Mouse (Mus musculus): Measurements from ENCODE around the gene Ikzf5.
"Not testable (repeated sequence)": the region's sequence is repeated elsewhere in the genome, so short reads cannot be mapped to it uniquely, and the experiment has no call there.

Gene Ikzf5

DNA sequence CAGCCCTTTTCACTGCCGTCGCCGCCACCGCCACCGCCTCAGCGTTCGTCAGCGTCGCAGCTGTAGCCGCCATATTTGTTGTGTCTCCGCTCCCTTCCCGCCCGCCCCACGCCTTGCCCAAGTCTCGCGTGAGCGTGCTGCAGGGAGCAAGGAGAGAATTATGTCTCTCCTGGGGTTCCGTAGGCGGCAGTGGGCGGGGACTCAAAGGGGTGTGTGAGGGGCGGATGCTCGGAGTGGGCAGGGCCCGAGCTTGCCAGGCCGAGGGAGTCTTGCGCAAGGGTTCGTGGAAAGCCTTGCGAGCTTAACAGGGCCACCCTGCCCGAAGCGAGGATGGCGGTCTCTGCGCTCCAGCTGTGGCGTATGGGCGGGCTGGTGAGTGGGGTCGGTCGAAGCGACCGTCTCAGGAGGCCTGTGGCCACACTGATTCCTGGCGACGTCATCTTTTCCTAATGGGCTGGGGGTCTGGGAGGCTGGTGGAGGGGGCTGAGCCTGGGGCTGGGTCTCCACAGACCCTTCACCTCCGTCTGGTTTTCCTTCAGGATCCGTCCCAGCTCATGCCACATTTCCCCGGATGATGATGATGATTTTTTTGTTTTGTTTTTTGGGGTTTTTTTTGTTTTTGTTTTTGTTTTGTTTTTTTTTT, at the start of gene Ikzf5, which contains the start of gene Acadsb:
TSS of gene Ikzf5 (minus strand) at position 106 of the 643 bp plus-strand sequence.
TSS of gene Acadsb (plus strand) at position 186 of the 643 bp plus-strand sequence.
- peak; percentile 99 to 100 for DNase-seq (ENCODE audit: low spot score in 2 of 2)

DNA sequence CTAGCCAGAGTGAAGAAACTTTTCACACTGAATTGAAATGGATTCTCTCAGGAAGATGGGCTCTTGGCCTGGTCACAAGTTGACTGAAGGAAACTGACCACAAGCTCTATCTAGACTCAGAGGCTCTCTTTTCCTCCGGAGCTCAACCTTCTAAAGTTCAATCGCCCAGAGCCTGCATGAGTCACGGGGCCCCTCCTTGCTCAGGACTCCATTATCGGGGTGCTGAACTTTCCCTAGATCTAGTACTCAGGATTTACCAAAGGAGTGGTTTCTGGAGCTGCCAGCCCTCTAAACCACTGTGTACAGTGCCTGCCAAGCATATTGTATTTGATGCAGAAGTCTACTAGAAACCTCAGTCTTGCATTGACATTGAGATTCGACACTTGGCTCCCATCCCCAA, 46.4 kb upstream of the Ikzf5 start:
- no peak for DNase-seq (ENCODE audit: low spot score in 2 of 2)

DNA sequence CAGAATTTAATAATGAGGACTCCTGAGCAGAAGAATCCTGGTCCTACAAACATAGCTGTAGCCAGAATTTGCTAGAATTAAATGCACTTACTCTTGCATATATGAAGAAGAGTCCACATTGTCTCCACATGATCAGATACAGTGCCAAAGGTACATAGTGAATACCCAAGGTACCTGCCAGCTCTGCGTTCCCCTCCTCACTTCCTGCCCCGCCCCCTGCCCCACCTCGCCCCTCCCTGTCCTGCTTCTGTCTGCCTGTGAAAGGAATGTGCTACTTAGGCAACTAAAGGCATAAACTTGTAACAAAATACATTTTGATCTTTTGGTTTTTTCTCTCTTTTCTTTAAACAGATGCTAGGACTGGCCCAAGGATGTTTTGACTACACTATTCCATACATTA, 26.7 kb upstream of the Ikzf5 start:
- peak in 1 of 2 experiments; percentile 18 for DNase-seq (ENCODE audit: low spot score in 2 of 2)

DNA sequence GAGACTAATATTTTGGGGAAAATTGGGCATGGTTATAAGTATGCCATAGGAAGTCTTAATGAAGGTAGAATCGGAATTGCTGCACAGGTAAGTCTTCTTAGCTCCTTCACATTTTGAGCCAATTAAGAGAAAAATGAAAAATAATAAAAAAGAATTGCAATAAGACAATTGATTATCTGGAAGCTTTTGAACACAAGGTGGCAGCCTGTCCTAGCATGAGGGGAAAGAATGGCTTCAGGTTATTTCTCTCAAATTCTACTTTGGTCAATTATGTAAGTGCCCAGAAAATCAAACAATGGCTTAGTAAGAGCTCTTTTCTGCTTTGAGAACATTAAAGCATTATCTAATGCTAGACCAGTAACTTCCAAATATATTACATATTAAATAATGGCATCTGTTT, 24.0 kb upstream of the Ikzf5 start:
- DNase-seq (ENCODE audit: low spot score in 2 of 2), result no peak

DNA sequence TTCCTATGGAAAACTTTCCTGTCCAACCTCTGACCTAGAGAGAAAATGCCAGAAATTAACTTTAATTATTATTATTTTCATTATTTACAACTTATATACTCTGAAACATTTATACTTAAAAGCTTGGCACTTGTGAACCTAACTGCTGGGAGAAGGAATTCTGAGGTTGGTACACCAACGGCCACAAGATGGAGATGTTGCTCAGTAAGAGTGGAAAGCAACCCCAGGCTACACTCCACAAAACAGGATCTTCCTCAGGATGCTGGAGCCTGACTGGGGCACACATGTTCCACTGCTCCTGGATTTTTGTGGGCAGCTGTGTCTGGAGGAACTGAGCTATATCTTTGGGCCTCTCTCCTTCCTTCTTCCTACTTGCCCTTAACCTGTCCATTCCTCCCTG, 21.9 kb upstream of the Ikzf5 start:
- no peak for DNase-seq (ENCODE audit: low spot score in 2 of 2)

DNA sequence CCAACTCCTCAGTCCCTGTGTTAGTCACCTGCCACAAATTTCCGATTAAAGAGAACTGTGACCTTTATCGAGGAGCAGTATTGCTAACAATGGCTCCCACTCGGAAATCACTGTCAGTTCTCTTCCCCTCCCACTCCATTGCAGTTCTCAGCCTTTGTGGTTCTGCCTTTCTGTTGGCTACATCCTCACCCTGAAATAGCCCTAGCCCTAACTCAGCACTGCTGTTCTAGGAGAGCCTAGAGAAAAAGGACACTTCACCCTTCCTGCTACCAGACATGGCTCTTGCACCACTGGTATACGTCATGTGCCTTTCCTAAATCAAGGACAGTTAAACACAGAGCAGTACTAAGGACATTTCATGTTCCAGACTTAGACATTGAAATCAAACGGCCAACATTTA, 17.0 kb upstream of the Ikzf5 start:
- no peak for DNase-seq (ENCODE audit: low spot score in 2 of 2)

DNA sequence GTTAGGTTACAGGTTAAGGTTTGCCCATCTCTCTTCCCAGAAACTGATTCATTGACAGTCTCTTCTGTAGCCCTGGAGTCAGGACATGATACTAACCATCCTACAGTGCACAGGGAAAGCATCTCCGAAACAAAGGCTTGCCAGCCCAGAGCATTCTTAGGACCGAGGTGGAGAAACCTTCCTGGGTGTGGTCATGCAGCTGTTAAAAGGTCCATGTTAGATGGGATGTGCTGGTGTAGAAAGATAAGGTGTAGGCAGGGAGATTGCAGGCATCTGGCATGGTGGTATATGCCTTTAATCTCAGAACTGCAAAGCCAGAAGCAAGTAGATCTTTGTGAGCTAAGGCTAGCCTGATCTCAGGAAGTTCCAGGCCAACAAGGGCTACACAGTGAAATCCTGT, 14.6 kb upstream of the Ikzf5 start:
- peak in 1 of 2 experiments; percentile 27 for DNase-seq (ENCODE audit: low spot score in 2 of 2)

DNA sequence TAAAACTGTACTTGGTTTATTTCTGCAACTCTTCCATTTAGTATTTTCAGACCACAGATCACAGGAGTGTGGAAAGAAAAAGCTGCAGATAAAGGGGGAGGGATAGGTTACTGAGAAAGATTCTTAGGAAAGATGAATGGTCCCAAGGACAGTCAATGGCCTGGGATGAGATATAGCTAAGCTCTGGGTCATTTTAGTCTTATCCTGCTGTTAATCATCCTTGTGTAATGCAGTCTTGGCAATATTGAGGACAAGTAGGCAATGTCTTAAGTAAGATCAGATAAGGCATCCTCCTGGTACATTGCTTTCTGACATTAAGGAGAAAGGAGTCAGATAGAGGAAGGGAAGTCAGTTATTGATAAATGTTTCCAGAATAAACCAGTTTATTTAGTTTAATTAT, 7.3 kb upstream of the Ikzf5 start:
- no peak for DNase-seq (ENCODE audit: low spot score in 2 of 2)

DNA sequence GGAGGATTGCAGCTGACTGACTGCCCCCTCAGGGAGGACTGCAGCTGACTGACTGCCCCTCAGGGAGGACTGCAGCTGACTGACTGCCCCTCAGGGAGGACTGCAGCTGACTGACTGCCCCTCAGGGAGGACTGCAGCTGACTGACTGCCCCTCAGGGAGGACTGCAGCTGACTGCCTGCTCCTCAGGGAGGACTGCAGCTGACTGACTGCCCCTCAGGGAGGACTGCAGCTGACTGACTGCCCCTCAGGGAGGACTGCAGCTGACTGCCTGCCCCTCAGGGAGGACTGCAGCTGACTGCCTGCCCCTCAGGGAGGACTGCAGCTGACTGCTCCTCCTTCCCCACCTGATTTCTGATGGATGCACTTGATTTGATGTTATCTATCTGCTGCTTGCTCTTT, 6.4 kb upstream of the Ikzf5 start:
- DNase-seq (ENCODE audit: low spot score in 2 of 2), result not testable (repeated sequence)

DNA sequence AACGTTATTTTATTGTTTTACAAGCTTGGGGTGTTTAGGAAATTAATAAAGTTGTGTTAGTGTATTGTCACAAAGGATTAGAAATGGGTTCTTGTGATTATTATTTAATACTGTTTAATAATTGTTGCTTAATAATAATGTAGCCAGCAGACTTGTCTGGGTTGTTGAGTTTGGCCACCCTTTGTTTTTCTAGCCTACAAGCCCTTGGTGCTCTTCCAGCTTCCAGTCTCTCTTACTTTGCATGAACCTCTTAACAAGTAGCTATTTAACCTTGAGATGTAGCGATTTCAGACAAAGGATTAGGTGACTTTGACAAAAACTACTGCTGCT, 1.6 kb upstream of the Ikzf5 start:
- DNase-seq (ENCODE audit: low spot score in 2 of 2), result no peak

DNA sequence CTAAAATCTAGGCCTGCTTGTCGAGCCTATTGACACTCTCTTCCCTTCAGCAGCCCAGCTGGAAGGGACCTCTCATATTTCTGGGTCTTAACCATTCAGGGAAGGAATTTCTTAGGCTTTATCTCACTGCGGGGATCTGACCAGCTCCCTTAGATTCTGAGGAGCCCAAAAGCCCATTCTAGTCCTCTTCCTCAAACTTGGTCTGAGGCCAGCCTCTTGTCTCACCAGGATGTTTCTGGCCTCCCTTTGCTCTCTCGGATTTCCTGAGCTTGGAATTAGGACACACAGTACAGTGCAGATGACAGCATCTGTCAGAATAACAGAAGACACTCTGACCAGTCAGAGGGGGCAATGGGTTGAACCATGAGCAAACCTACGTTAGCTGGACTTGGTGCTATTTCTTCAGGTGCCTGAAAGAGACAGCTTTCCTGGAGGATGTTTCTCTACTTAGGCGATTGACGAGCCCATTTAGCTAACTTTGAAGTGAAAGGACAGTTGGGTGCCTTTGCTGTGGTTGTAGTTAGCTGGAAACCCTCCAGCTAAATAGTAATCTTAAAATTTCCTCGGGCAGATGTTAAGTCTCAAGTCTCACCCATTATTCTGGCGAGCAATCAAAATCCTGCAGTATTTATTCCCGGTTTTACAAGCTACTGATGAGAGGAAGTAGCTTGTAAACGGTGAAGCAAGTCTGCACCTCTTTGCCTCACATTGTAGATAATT, 1.1 kb upstream of the Ikzf5 start:
- no peak for DNase-seq (ENCODE audit: low spot score in 2 of 2)

DNA sequence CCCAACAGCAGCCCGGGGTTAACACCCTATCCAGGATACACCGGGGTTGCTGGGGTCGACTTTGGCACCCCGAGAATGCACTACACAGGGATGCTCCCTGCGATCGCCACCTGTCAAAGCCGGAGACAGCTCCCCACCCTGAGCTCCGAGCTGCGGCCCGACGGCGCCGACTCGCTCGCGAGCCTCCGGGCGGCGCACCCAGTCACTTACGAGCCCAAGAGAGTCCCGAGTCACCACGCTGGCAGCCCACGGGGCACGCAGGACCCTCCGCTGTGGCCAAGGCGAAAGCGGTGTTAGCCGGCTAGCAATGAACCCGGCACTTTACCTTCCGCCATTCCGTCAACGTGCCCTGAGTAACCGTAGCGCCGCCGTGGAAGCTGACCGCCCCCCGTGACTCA, 334 bp downstream of the Ikzf5 start:
- no peak for DNase-seq (ENCODE audit: low spot score in 2 of 2)

DNA sequence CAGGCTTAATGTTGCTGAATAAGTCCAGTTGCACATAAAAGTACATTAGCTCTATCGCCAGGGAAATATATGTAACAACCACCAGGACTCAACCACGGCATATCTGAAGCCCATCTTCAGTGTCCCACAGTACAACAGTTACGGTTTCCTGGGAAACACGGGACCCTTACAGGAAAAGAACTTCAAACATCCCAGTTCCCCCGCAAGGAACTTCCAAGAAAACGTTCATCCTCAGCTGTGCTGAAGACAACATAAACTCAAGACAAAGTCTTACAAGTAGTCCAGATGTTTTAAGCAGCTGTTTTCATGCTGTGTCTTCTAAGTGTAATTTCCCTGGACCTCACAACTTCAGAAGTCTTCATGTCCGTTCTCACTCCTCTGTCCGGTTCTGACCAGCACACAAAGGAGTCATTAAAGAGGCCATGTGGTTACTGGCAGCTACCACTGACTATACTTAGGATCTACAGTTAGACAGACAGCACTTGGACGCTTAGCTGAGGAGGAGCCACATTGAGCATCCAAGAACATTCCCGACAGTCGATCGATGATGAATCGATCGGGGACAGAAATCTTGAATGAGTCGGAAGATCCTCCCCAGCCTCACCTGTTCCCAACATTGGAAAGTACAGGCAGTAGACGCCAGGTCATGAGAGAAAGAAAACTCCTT, 867 bp downstream of the Ikzf5 start:
- DNase-seq (ENCODE audit: low spot score in 2 of 2), result no peak

DNA sequence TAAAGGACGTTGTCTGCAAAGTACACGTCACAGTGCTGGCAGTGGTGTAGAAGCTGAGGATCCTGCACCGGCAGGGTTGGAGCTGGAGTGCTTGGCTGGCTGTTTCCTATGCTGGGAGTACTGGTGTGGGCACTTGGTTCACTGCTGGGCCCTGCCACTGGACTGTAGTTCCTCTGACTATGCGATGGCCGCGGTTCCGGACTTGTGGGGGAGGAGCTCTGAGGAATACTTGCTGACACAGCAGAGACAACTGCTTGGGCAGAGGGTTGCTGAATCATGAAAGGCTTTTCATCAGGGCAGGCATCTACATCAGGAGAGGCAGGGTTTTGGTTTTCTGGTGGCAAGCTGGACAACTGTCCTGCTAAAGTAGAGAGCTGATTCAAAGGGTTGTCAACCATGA, 18.6 kb downstream of the Ikzf5 start:
- DNase-seq (ENCODE audit: low spot score in 2 of 2), result not testable (repeated sequence)

DNA sequence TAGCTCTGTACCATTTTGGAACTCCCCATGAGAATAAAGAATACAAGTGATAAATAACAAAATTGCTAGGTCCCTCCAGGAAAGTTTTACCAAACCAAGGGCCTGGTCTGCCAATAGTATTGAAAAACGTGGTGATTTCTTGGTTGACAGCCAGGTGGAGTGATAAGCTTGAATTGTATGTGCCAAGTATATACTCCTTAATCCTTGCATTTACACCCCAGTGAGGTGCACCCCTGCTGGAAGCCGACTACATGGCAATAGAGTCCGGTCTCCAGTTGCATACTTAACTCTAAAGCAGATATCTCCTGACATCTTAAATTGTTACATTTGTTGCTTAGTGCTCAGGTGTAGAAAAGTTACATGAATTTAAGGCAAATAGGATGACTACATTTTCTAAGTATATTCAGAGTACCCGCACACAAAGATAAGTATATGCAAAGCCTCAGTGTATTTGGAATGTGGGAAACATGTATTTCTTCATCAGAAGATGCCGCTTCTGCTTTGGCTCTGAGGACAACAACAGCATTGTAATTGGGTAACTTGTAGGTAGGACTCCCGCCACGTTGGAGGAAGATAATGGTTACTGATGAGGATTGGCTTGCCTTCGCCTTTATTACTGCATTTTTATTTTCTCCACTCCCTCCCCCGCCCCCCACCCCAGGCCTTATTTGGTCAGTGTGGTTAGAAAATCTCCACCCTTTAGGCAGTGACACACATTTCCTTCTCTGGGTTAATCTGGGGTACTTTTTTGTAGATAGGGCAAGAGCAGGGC, 38.3 kb downstream of the Ikzf5 start:
- DNase-seq (ENCODE audit: low spot score in 2 of 2), result no peak

DNA sequence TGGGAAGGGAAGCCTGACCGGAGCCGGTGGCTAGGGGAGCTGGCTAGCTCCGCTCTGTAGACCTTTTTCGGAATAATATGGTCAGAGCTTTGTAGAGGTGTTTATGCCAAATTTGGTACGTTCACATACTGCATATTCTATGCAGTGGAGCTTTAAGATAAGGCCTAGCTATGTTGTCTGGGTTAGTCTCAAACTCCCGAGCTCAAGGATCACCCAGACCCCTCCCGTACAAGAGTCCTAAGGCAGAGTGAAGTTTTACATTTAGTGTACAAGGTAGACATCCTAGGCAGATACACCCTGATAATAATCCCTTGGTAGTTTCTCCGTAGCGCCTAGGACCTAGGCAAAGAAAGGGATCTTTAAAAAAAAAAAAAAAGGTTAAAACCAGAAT, 38.9 kb downstream of the Ikzf5 start:
- no peak for DNase-seq (ENCODE audit: low spot score in 2 of 2)

DNA sequence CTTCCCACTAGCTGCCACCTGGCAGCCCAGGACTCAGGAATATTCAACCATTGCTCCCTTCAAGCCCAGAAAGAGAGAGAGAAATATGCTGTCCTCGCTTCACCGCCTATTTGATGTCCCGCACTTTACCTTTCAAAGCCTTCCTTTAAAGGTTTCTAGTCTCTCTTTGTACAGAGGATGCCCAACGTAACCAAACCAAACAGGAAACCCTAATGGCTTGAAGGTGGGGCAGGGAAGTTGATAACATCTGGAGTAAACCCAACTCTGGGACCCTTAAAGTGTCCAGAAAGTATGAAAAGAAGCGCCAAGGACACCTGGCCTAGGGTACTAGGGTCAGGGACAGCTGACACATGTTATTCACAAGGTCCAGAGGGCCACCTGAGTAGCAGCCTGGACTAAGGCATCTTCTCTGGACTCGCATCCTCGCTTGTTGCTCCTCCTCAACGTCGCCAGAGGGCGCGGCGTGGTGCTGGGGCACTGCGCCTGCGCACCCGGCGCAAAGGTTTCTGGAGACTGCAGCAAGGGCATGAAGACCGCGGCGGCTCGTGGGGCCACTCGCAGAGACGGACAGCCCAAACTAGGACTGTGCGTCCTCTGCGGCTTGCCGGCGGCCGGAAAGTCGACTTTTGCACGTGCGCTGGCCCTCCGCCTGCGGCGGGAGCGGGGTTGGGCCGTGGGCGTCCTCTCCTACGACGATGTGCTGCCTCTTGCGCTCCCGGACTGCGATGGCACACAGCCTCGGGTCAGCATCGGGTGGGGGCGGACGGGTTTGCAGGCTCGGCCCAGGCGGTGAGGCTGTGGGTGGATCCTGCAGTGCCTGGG, 39.5 kb downstream of the Ikzf5 start, which contains the start of gene Pstk:
TSS of gene Pstk (plus strand) at position 494 of the 822 bp plus-strand sequence.
- peak; percentile 86 to 94 for DNase-seq (ENCODE audit: low spot score in 2 of 2)

DNA sequence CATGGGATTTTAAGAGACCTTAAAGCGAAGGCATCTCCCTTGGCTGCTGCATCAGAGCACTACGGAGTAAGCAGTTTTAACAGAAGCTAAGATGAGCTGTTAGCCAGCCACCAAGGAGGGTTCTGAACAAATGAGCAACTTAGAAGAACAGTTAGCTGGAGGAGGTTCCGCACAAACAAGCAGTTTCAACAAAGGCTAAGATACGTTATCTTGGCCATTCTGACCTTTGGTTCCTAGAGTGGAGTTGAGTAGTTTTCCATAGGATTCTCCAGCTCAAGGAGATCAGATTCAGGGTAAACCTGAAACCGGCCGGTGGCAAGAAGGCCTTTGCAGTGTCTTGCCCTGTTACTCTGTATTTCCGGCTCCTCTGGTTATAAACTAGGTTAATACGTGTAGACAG, 46.2 kb downstream of the Ikzf5 start:
- no peak for DNase-seq (ENCODE audit: low spot score in 2 of 2)

DNA sequence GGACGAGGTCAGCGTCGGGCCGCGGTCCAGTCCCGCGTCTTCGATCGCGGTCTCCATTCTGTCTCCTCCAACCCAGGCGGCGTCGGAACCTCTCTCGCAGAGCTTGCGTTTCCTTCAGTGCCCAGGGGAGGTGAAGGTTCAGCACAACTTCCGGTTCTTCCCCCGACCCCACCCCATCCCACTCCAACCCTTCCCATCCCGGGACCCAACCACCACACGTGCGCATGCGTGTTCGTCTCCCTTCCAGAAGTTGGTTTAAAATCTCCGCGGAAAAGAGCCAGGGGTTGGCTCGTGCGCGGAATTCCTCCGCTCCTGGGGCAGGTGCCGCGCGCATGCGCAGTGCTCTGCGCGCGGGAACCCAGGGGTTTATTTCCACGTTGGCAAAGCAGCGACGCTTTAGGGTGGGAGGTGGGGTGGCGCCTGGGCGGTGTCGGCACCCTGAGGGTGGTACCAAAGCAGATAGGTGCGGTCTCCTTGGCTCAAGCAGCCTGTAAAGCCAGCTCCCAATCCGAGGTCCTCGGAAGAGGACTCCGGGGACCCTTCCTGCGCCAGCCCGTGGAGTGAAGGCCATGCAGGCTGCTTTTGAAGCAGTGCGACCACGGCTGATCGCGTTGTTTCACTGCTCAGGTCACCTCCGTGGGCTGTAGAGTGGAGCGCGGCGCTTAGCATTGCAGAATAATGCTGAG, 47.6 kb downstream of the Ikzf5 start, which contains the start of gene 2310057M21Rik:
TSS of gene 2310057M21Rik (minus strand) at position 145 of the 686 bp plus-strand sequence.
- DNase-seq (ENCODE audit: low spot score in 2 of 2), result peak; percentile 85 to 91

DNA sequence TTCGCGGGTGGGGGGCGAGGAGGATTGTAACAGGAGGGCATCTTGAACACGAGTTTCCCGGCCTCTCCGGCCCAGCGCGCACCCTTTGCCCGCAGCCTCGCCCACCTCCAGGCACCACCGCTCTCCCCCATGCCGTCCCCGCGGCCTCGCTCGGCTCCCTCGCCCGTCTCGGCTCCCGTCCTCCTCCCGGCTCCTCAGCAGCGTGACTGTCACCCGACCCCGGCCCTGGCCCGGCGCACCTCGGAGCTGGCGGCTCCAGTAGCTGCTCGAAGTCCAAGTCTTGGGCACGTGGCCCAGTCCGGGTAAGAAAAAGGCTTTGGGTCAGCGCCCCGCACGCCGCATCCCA, 48.1 kb downstream of the Ikzf5 start:
- DNase-seq (ENCODE audit: low spot score in 2 of 2), result peak in 1 of 2 experiments; percentile 86

DNA sequence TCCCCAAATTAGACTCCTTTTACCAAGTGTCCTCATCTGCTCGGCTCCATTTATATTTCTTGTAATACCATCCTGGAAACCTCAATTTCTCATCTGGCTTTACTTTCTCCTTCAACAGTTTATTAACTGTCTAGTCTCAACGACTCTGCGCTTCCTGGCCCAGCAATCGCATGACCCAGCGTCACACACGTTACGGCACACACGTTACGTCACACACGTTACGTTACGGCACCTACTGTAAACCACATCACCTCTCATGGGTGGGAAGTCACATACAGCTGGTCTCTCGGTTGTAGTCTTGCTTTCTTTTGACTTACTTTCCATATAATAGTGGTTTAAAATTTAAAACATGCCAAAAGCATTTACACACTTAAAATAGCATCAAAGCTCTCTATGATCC, 54.2 kb downstream of the Ikzf5 start:
- DNase-seq (ENCODE audit: low spot score in 2 of 2), result no peak
